ENCODE assay signal across 8 mouse cellular contexts in genomic region chr4:135439188-135439647, GRCm38 (mm10). TPM values are rescaled to one million over a fixed set of nuclear protein-coding genes. Genes with fewer than 3 reads are reported as not detected.
A peak's percentile ranks its signal among the peaks of the same experiment; 100 is the strongest.
DNase-seq lines count a peak whose midpoint lies in the region; ATAC-seq and TF ChIP-seq lines count a peak whose summit lies in the region.

No protein-coding gene starts in this region.

- H3K36me3 ChIP-seq in heart, embryonic 14.5 days (ENCODE audit: control insufficient read depth, insufficient read depth, low read length) = no peaks in the 10 kb centered on the region
- no peaks in the 10 kb centered on the region for H3K36me3 ChIP-seq in kidney, postnatal 0 days (ENCODE audit: insufficient read depth, low read length)

- H3K4me3 ChIP-seq in heart, embryonic 14.5 days (ENCODE audit: control insufficient read depth in 1 of 2, insufficient read depth in 1 of 2, low read depth in 1 of 2, low read length in 2 of 2) = peak overlapping the region in 1 of 2 experiments; percentile 18; a peak in 3 of 4 replicates
- H3K4me3 ChIP-seq in kidney, postnatal 0 days (replicated peaks; ENCODE audit: low read depth, low read length) = 0 out of 2 replicates have a peak overlapping the region, but pooled peaks have one; percentile 8

- peak overlapping the region; percentile 64 to 71 for H3K27ac ChIP-seq in heart, embryonic 14.5 days (replicated peaks in 1 of 2; ENCODE audit: control insufficient read depth in 1 of 2, insufficient read depth in 1 of 2, low read depth in 2 of 2, low read length in 2 of 2)
- H3K27ac ChIP-seq in kidney, postnatal 0 days = peak overlapping the region; percentile 51

- peak overlapping the region; percentile 56 for H3K4me2 ChIP-seq in heart, embryonic 14.5 days (ENCODE audit: low read length)
- peak overlapping the region; percentile 45 for H3K4me2 ChIP-seq in kidney, postnatal 0 days (ENCODE audit: low read length)

- peak; percentile 77 for ATAC-seq in heart, embryonic 14.5 days (ENCODE audit: insufficient number of reproducible peaks, insufficient read depth, low FRiP score, low read depth)
- ATAC-seq in kidney, postnatal 0 days (replicated peaks; ENCODE audit: low FRiP score, low read depth) = peak; percentile 83

- intact Hi-C loops in heart, postnatal 25 days (cut with DNase I) = no loop called here

- 5% methylated on average over 15 of the region's 15 CpGs for WGBS in heart, embryonic 14.5 days
- 2% methylated on average over 15 of the region's 15 CpGs for WGBS in kidney, postnatal 0 days

- H3K9me3 ChIP-seq in heart, embryonic 14.5 days (ENCODE audit: control insufficient read depth, low read length) = no peaks in the 10 kb centered on the region
- no peaks in the 10 kb centered on the region for H3K9me3 ChIP-seq in kidney, postnatal 0 days (replicated peaks; ENCODE audit: low read length)

- peaks cover 8 to 12% of the 10 kb centered on the region in 2 experiments for H3K4me1 ChIP-seq in heart, embryonic 14.5 days (ENCODE audit: control insufficient read depth in 2 of 2, insufficient read depth in 2 of 2, low read length in 2 of 2)
- H3K4me1 ChIP-seq in kidney, postnatal 0 days (replicated peaks; ENCODE audit: insufficient read depth, low read length) = 0 out of 2 replicates have a peak, but pooled peaks cover 3% of the 10 kb centered on the region

- DNase-seq in heart, adult 11 months = peak; percentile 97
- DNase-seq in heart, postnatal 25 days (ENCODE audit: low spot score) = no peak
- DNase-seq in embryo, embryonic 9.5 days (ENCODE audit: extremely low spot score) = peak; percentile 83
- DNase-seq in kidney, postnatal 0 days (ENCODE audit: low spot score) = peak; percentile 87
- DNase-seq in lung, postnatal 36 days = peak; percentile 73
- peak; percentile 23 for DNase-seq in spleen, adult 12 weeks (ENCODE audit: low spot score)
- DNase-seq in left cerebral cortex, adult 9 months (ENCODE audit: low spot score in 2 of 2) = no peak

- H3K9ac ChIP-seq in heart, embryonic 14.5 days (ENCODE audit: low read length) = peak overlapping the region; percentile 44
- 0 out of 2 replicates have a peak overlapping the region, but pooled peaks have one; percentile 20 for H3K9ac ChIP-seq in kidney, postnatal 0 days (ENCODE audit: low read depth, low read length)

- H3K27me3 ChIP-seq in heart, embryonic 14.5 days (ENCODE audit: control insufficient read depth, insufficient read depth, low read length) = no peaks in the 10 kb centered on the region
- H3K27me3 ChIP-seq in kidney, postnatal 0 days (ENCODE audit: insufficient read depth, low read length) = no peaks in the 10 kb centered on the region

- TF ChIP-seq CTCF in kidney, postnatal 0 days (IDR thresholded peaks at IDR 0.05; ENCODE audit: low read depth) = 0 out of 2 replicates have a peak, but pooled peaks have one; percentile 2

RNA-seq across cellular contexts. Expression of gene Rcan3, which starts 5.6 kb away (rescaled TPM):
- 10 to 100 TPM in 1 of 2 experiments, 1 to 10 TPM in 1; 9.7 to 11.5 TPM for total RNA-seq in heart, postnatal 25 days (2021)
- 9.2 and 10.8 TPM in 2 replicates for polyA plus RNA-seq in heart, embryonic 14.5 days (2014; fragmentation: Nextera tagmentation; extraction: Ambion mirVana)
- 16.2 and 17.8 TPM in 2 replicates for polyA plus RNA-seq in kidney, postnatal 0 days (2015; fragmentation: Nextera tagmentation; extraction: Ambion mirVana)

RNA-seq across cellular contexts. Expression of gene Ncmap, which starts 41.2 kb away (rescaled TPM):
- total RNA-seq in heart, postnatal 25 days (2021) = under 1 TPM in 1 of 2 experiments, not detected in 1; 0.31 TPM
- 0.22 and 0.41 TPM in 2 replicates for polyA plus RNA-seq in heart, embryonic 14.5 days (2014; fragmentation: Nextera tagmentation; extraction: Ambion mirVana)
- 2.0 and 2.6 TPM in 2 replicates for polyA plus RNA-seq in kidney, postnatal 0 days (2015; fragmentation: Nextera tagmentation; extraction: Ambion mirVana)

RNA-seq across cellular contexts. Expression of gene Stpg1, which starts 55.4 kb away (rescaled TPM):
- not detected for total RNA-seq in heart, postnatal 25 days (2021)
- polyA plus RNA-seq in heart, embryonic 14.5 days (2014; fragmentation: Nextera tagmentation; extraction: Ambion mirVana) = 0.15 and 0.70 TPM in 2 replicates
- 0.42 and 0.52 TPM in 2 replicates for polyA plus RNA-seq in kidney, postnatal 0 days (2015; fragmentation: Nextera tagmentation; extraction: Ambion mirVana)

RNA-seq across cellular contexts. Expression of gene Nipal3, which starts 55.6 kb away (rescaled TPM):
- total RNA-seq in heart, postnatal 25 days (2021) = 10 to 100 TPM; 36.4 to 44.5 TPM
- 4.0 and 4.5 TPM in 2 replicates for polyA plus RNA-seq in heart, embryonic 14.5 days (2014; fragmentation: Nextera tagmentation; extraction: Ambion mirVana)
- 6.3 and 6.8 TPM in 2 replicates for polyA plus RNA-seq in kidney, postnatal 0 days (2015; fragmentation: Nextera tagmentation; extraction: Ambion mirVana)

Comparison
In these comparisons a context has a peak if more than half of its experiments do, and no peak if none do; other contexts are left out.
1. DNase-seq: peak in heart, adult 11 months (single experiment), embryo, embryonic 9.5 days (single experiment), kidney, postnatal 0 days (single experiment), lung, postnatal 36 days (single experiment) and spleen, adult 12 weeks (single experiment); none in heart, postnatal 25 days (single experiment) and left cerebral cortex, adult 9 months (0 of 2).